Mouse (Mus musculus) small intestine, adult 2 months (tissue): ENCODE results near the gene Dnajc13. TPM values are rescaled to one million over a fixed set of nuclear protein-coding genes. Genes with fewer than 3 reads are reported as not detected.

ENCODE experiments used
- H3K27ac ChIP-seq: fragments of 200-500 bp; 2 replicates; pipeline ENCODE4 v1.5.1; 2012; ENCODE audit warnings: low read depth, low read length, control low read depth, inconsistent platforms; ENCODE audit not compliant: insufficient read depth
- H3K27me3 ChIP-seq: fragments of 200-500 bp; 2 replicates; pipeline ENCODE4 v1.6.1; 2012; ENCODE audit warnings: mild to moderate bottlenecking, moderate library complexity, low read length, inconsistent platforms; ENCODE audit not compliant: control insufficient read depth, insufficient read depth
- H3K36me3 ChIP-seq: fragments of 200-500 bp; 2 replicates; pipeline ENCODE4 v1.6.1; 2012; ENCODE audit warnings: mild to moderate bottlenecking, low read length, control low read depth, inconsistent platforms; ENCODE audit not compliant: control insufficient read depth, insufficient read depth
- H3K4me1 ChIP-seq: fragments of 200-500 bp; 2 replicates; pipeline ENCODE4 v1.6.1; 2012; ENCODE audit warnings: low read length, inconsistent platforms, mixed read lengths; ENCODE audit not compliant: control insufficient read depth, insufficient read depth, insufficient read length
- H3K4me3 ChIP-seq: fragments of 200-500 bp; 2 replicates; pipeline ENCODE4 v1.5.1; 2012; ENCODE audit warnings: low read depth, mild to moderate bottlenecking, control low read depth, inconsistent platforms, low read length, moderate library complexity
- CTCF ChIP-seq: fragments of 200-500 bp; IDR thresholded peaks from 2 replicates; pipeline ENCODE4 v1.5.1; 2012; ENCODE audit warnings: low read depth, mild to moderate bottlenecking, control low read depth, inconsistent platforms, low read length, moderate library complexity, mixed read lengths; ENCODE audit not compliant: insufficient replicate concordance, insufficient read length; ENCODE audit errors: extremely low read depth
- POLR2A ChIP-seq: fragments of 200-500 bp; IDR thresholded peaks from 2 replicates; pipeline ENCODE4 v1.6.1; 2012; ENCODE audit warnings: low read depth, mild to moderate bottlenecking, control low read depth, inconsistent platforms, low read length, moderate library complexity
- WGBS: fragments of 180-500 bp; shearing (Covaris S2); methylation state at CpG from one replicate; pipeline ENCODE4 v1.1.7; 2018; 5-methylcytosine and 5-hydroxymethylcytosine counted together
- polyA plus RNA-seq: library from polyadenylated mRNA; depleted of rRNA; stranded (reverse); fragments of >200 nt; gene quantifications from 2 replicates; pipeline ENCODE4 v1.2.3, GENCODE M21; 2012

Gene Dnajc13
- polyA plus RNA-seq, 1 experiment, result 58.5 TPM

GRCm38 (mm10) chr9:104169986-104170385, 92.7 kb downstream of the Dnajc13 start:
- H3K27ac ChIP-seq, result no peak overlapping the region
- peaks cover 71% of the 10 kb centered on the region for H3K36me3 ChIP-seq
- H3K4me3 ChIP-seq, result no peak overlapping the region
- whole genome bisulfite sequencing, result 91% methylated on average over 10 of the region's 10 CpGs
- no peak for TF ChIP-seq POLR2A
- no peak for TF ChIP-seq CTCF
- no peaks in the 10 kb centered on the region for H3K4me1 ChIP-seq
- H3K27me3 ChIP-seq, result no peaks in the 10 kb centered on the region

GRCm38 (mm10) chr9:104165926-104166325, 96.8 kb downstream of the Dnajc13 start:
- 92% methylated on average over 5 of the region's 5 CpGs for WGBS
- Histone ChIP-seq H3K4me1 (no peaks in the 10 kb centered on the region), H3K27me3 (no peaks in the 10 kb centered on the region), H3K36me3 (peaks cover 79% of the 10 kb centered on the region), H3K27ac (no peak overlapping the region), H3K4me3 (no peak overlapping the region)
- TF ChIP-seq POLR2A (no peak), CTCF (no peak)

DNA sequence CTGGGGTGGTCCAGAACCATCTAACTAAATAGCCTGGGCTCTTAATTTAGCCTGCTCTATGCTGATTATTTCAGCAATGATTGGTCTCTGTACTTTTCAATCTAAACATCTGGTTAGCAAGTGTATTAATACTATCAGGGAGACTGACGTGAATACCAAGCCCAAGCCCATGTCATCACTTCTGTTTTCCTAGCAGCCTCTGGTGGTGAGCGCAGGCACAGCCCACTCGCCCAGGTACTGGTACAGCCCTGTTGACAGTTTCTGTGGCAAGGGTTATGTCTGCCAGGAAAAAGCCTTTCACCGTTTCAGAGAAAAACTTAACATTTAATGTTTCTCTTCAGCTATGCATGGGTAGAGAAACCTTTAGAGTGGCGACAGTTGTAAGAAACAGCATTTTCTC, 98.5 kb downstream of the Dnajc13 start:
- H3K27me3 ChIP-seq, result no peaks in the 10 kb centered on the region
- 87% methylated on average over 5 of the region's 5 CpGs for WGBS
- H3K36me3 ChIP-seq, result peaks cover 79% of the 10 kb centered on the region
- no peak for TF ChIP-seq CTCF
- TF ChIP-seq POLR2A, result no peak
- no peaks in the 10 kb centered on the region for H3K4me1 ChIP-seq
- no peak overlapping the region for H3K27ac ChIP-seq
- no peak overlapping the region for H3K4me3 ChIP-seq

DNA sequence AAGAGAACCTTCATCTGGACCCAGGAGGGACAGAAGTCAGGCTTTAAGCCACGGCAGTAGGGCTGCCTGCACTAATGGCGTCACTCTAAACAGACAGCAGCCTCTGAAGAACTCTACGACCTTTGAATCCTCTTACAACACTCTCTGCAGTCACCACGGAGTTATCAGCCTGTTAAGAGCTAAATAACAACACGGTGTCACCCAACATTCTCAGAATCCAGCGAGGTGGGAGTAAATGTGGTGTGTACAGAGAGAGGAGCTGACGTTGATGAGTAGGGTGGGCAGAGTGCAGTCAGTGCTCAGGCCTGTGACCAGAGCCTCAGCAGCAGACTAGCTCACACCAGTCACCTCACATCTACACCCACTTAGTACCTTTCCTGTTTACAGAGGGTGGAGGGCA, 101.6 kb downstream of the Dnajc13 start:
- no peak overlapping the region for H3K27ac ChIP-seq
- 61% methylated on average over 7 of the region's 7 CpGs for WGBS
- H3K4me1 ChIP-seq, result no peaks in the 10 kb centered on the region

DNA sequence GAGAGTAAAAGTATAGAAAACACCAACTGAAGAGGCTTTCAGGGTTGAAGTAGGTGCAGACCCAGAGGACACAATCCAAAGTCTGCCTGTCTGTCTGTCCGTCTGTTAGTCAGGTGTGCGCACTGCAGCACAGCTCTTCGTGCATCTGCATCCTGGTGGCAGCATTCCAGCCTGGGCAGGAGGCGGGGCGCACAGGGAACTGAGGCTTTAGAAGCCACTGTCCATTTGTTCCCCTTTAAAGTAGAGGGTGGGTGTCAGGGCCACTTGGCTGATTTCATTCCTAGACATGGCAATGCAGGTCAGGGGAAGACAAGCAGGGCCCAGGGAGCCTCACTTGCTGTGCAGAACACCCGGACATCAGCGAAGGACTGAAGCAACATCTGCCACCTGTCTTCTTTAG, 105.4 kb downstream of the Dnajc13 start:
- Histone ChIP-seq H3K36me3 (peaks cover 88% of the 10 kb centered on the region), H3K27me3 (no peaks in the 10 kb centered on the region), H3K27ac (no peak overlapping the region), H3K4me1 (no peaks in the 10 kb centered on the region), H3K4me3 (no peak overlapping the region)
- 92% methylated on average over 7 of the region's 7 CpGs for WGBS
- TF ChIP-seq CTCF (no peak), POLR2A (no peak)

More for the DNA sequence above, 101.6 kb downstream of the Dnajc13 start:
- TF ChIP-seq POLR2A, result no peak
- TF ChIP-seq CTCF, result no peak
- Histone ChIP-seq H3K36me3 (peaks cover 86% of the 10 kb centered on the region), H3K4me3 (no peak overlapping the region), H3K27me3 (no peaks in the 10 kb centered on the region)

DNA sequence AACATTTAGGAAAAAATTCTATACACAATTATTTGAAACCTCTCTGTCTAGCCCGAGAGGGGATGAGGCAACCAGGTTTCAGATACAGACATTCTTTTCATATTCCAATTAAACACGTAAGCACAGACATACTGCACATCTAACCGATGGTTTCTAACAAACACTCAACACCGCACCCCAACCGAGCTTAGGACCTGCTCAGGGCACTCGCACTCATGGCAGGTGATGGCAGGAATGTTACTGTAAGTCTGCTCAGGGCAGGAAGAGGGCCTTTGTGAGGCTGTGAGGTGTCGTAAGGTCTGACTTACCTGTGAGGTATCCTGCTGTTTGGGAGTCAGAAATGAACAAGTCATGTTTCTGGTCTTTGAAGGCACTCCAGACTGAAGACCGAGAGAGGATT, 106.2 kb downstream of the Dnajc13 start:
- 95% methylated on average over 8 of the region's 8 CpGs for WGBS
- Histone ChIP-seq H3K27me3 (no peaks in the 10 kb centered on the region), H3K36me3 (peaks cover 86% of the 10 kb centered on the region), H3K4me3 (no peak overlapping the region), H3K4me1 (no peaks in the 10 kb centered on the region), H3K27ac (no peak overlapping the region)
- no peak for TF ChIP-seq POLR2A
- TF ChIP-seq CTCF, result no peak

DNA sequence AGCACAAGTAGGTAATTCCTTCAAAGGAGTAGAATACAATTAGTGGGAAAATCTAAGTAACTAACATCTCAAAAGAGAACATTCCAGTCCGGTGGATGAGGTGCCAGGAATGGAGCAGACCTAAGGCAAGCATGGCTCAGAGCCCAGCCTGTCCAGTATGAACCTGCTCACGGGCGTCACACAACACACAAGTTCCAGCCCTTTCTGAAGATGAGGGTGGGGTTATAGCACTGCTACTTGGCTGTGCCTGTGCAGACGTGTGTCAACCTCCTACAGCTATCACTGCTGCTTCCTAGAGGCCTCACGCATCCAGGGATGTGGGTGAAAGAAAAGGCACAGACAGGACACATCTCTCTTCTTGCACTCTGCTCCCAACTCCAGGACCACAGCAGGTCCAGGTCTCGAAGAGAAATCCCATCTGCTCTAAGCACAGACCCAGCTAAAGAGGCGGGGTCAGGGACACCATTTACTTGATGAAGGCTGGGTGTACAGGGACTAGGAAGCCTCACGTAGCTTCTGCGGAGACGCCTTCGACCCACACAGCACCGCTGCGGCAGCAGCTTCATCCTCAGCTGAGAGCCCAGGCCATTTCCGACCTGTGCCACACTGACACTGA, 107.5 kb downstream of the Dnajc13 start:
- TF ChIP-seq CTCF (no peak), POLR2A (no peak)
- H3K27ac ChIP-seq, result no peak overlapping the region
- no peaks in the 10 kb centered on the region for H3K4me1 ChIP-seq
- H3K4me3 ChIP-seq, result no peak overlapping the region
- peaks cover 80% of the 10 kb centered on the region for H3K36me3 ChIP-seq
- no peaks in the 10 kb centered on the region for H3K27me3 ChIP-seq
- WGBS, result 95% methylated on average over 14 of the region's 14 CpGs
